Mouse (Mus musculus) liver, embryonic 12.5 days (tissue): ENCODE data around the gene Sult2a1. TPM values are rescaled to one million over a fixed set of nuclear protein-coding genes. Genes with fewer than 3 reads are reported as not detected.
"Not testable (repeated sequence)": the region's sequence is repeated elsewhere in the genome, so short reads cannot be mapped to it uniquely, and the experiment has no call there.

Source experiments
- ATAC-seq: fragments of 200-750 bp; cut with Nextera tagmentation; 2 replicates; pipeline ENCODE4 v1.8.0; 2017; ENCODE audit warnings: moderate number of reproducible peaks, mild to moderate bottlenecking, moderate library complexity
- H3K27ac ChIP-seq: fragments of 300-500 bp; sonication (generic); 2 replicates; pipeline ENCODE4 v1.5.1; 2016; ENCODE audit warnings: mild to moderate bottlenecking
- H3K27me3 ChIP-seq: fragments of 300-500 bp; sonication (generic); replicated peaks from 2 replicates; pipeline ENCODE4 v1.6.1; 2016; ENCODE audit warnings: mild to moderate bottlenecking, moderate library complexity
- H3K36me3 ChIP-seq: fragments of 300-500 bp; sonication (generic); 2 replicates; pipeline ENCODE4 v1.6.1; 2016; ENCODE audit warnings: mild to moderate bottlenecking, moderate library complexity
- H3K4me1 ChIP-seq: fragments of 300-500 bp; sonication (generic); 2 replicates; pipeline ENCODE4 v1.6.1; 2016
- H3K4me2 ChIP-seq: fragments of 300-500 bp; sonication (generic); 2 replicates; pipeline ENCODE4 v1.6.1; 2016; ENCODE audit warnings: mild to moderate bottlenecking, moderate library complexity
- H3K4me3 ChIP-seq: fragments of 300-500 bp; sonication (generic); 2 replicates; pipeline ENCODE4 v1.5.1; 2016; ENCODE audit warnings: mild to moderate bottlenecking, moderate library complexity
- H3K9ac ChIP-seq: fragments of 300-500 bp; sonication (generic); 2 replicates; pipeline ENCODE4 v1.6.1; 2016; ENCODE audit warnings: mild to moderate bottlenecking, moderate library complexity
- H3K9me3 ChIP-seq: fragments of 300-500 bp; sonication (generic); replicated peaks from 2 replicates; pipeline ENCODE4 v1.6.1; 2016; ENCODE audit warnings: mild to moderate bottlenecking, moderate library complexity
- WGBS: fragments of 180-500 bp; shearing (Covaris S2); methylation state at CpG from one replicate; pipeline ENCODE4 v1.1.7; 2016; ENCODE audit not compliant: insufficient replicate concordance; 5-methylcytosine and 5-hydroxymethylcytosine counted together
- polyA plus RNA-seq: library from polyadenylated mRNA; unstranded; fragments of >200 nt; fragmentation: Nextera tagmentation; extraction: Ambion mirVana; gene quantifications from 2 replicates; pipeline ENCODE4 v1.2.1, GENCODE M21; 2016

The Sult2a1 gene
- 0.17 and 0.20 TPM in 2 replicates for polyA plus RNA-seq

- WGBS, result 62% methylated on average over 1 of the region's 2 CpGs
- H3K27me3 ChIP-seq, H3K9me3 ChIP-seq, H3K4me1 ChIP-seq, H3K9ac ChIP-seq, H3K4me3 ChIP-seq, ATAC-seq, H3K27ac ChIP-seq, H3K4me2 ChIP-seq, H3K36me3 ChIP-seq: not testable (repeated sequence)
Measured at GRCm38 (mm10) chr7:13837309-13837708, at the start of gene Sult2a1. Gene Sult2a1 (minus strand): TSS chr7:13837409.

- ATAC-seq, result no peak
- WGBS, result 50% methylated on average over 1 of the region's 1 CpGs
Measured at GRCm38 (mm10) chr7:13813913-13814312, 23.3 kb downstream of the Sult2a1 start.

More at GRCm38 (mm10) chr7:13813913-13814312, 23.3 kb downstream of the Sult2a1 start:
- Histone ChIP-seq H3K27me3 (no peaks in the 10 kb centered on the region), H3K9ac (no peak overlapping the region), H3K36me3 (no peaks in the 10 kb centered on the region), H3K4me1 (no peaks in the 10 kb centered on the region), H3K9me3 (0 out of 2 replicates have a peak, but pooled peaks cover 6% of the 10 kb centered on the region), H3K4me3 (no peak overlapping the region), H3K27ac (no peak overlapping the region), H3K4me2 (no peak overlapping the region)

Other genes with a start within 250 kb of the Sult2a1 start
- not detected in 2 replicates for gene Sult2a5, start 213.4 kb downstream of the Sult2a1 start, polyA plus RNA-seq
- not detected in 2 replicates for gene Sult2a2, start 103.9 kb downstream of the Sult2a1 start, polyA plus RNA-seq
- not detected in 2 replicates for gene Sult2a4, start 152.2 kb upstream of the Sult2a1 start, polyA plus RNA-seq